Mouse (Mus musculus) midbrain, embryonic 16.5 days (tissue): ENCODE results near the gene Cblb. TPM values are rescaled to one million over a fixed set of nuclear protein-coding genes. Genes with fewer than 3 reads are reported as not detected.

Experiments
- ATAC-seq: fragments of 200-750 bp; cut with Nextera tagmentation; 2 replicates; pipeline ENCODE4 v1.8.0; 2017; ENCODE audit warnings: moderate TSS enrichment
- H3K27ac ChIP-seq: fragments of 300-500 bp; sonication (generic); 2 replicates; pipeline ENCODE4 v1.5.1; 2014; ENCODE audit warnings: mild to moderate bottlenecking, low read length, mixed read lengths
- H3K27me3 ChIP-seq: fragments of 300-500 bp; sonication (generic); 2 replicates; pipeline ENCODE4 v1.6.1; 2014; ENCODE audit warnings: low read depth, low read length, mixed read lengths; ENCODE audit not compliant: control insufficient read depth, insufficient read depth
- H3K36me3 ChIP-seq: fragments of 300-500 bp; sonication (generic); 2 replicates; pipeline ENCODE4 v1.6.1; 2014; ENCODE audit warnings: mild to moderate bottlenecking, low read length, moderate library complexity, mixed read lengths; ENCODE audit not compliant: control insufficient read depth, insufficient read depth
- H3K4me1 ChIP-seq: fragments of 300-500 bp; sonication (generic); 2 replicates; pipeline ENCODE4 v1.6.1; 2014; ENCODE audit warnings: mild to moderate bottlenecking, low read length, mixed read lengths; ENCODE audit not compliant: control insufficient read depth, insufficient read depth
- H3K4me2 ChIP-seq: fragments of 300-500 bp; sonication (generic); 2 replicates; pipeline ENCODE4 v1.6.1; 2014; ENCODE audit warnings: mild to moderate bottlenecking, low read length, mixed read lengths
- H3K4me3 ChIP-seq: fragments of 300-500 bp; sonication (generic); 2 replicates; pipeline ENCODE4 v1.5.1; 2014; ENCODE audit warnings: low read depth, mild to moderate bottlenecking, low read length, moderate library complexity, mixed read lengths
- H3K9ac ChIP-seq: fragments of 300-500 bp; sonication (generic); 2 replicates; pipeline ENCODE4 v1.6.1; 2014; ENCODE audit warnings: low read depth, low read length, mixed read lengths
- H3K9me3 ChIP-seq: fragments of 300-500 bp; sonication (generic); replicated peaks from 2 replicates; pipeline ENCODE4 v1.6.1; 2014; ENCODE audit warnings: mild to moderate bottlenecking, low read length, mixed read lengths; ENCODE audit not compliant: control insufficient read depth, poor library complexity, severe bottlenecking
- WGBS: fragments of 180-500 bp; shearing (Covaris S2); extraction: QIAGEN DNeasy Blood & Tissue Kit; methylation state at CpG from one replicate; pipeline ENCODE4 v1.1.7; 2014; 5-methylcytosine and 5-hydroxymethylcytosine counted together
- polyA plus RNA-seq: library from polyadenylated mRNA; unstranded; fragments of >200 nt; fragmentation: Nextera tagmentation; extraction: Ambion mirVana; gene quantifications from 2 replicates; pipeline ENCODE4 v1.2.1, GENCODE M21; 2015

Gene Cblb
- polyA plus RNA-seq, 1 experiment from 2014 or later, result 10.4 TPM

GRCm38 (mm10) chr16:52033381-52034315 lies 2.6 kb downstream of the Cblb start:
- Histone ChIP-seq H3K27ac (no peak overlapping the region), H3K4me2 (peak overlapping the region; percentile 71), H3K4me1 (peaks cover 45% of the 10 kb centered on the region), H3K9me3 (no peaks in the 10 kb centered on the region), H3K36me3 (peaks cover 3% of the 10 kb centered on the region; the same call in 1 of the 2 replicates), H3K9ac (no peak overlapping the region), H3K27me3 (no peaks in the 10 kb centered on the region), H3K4me3 (0 out of 2 replicates have a peak overlapping the region, but pooled peaks have one; percentile 3)
- ATAC-seq, result no peak
- 94% methylated on average over 4 of the region's 4 CpGs for WGBS

- 95% methylated on average over 5 of the region's 5 CpGs for WGBS
- H3K36me3 ChIP-seq, result peaks cover 3% of the 10 kb centered on the region; the same call in 1 of the 2 replicates
- H3K4me3 ChIP-seq, result no peak overlapping the region
- no peak overlapping the region for H3K27ac ChIP-seq
- no peak for ATAC-seq
- H3K4me1 ChIP-seq, result peaks cover 45% of the 10 kb centered on the region
- H3K9ac ChIP-seq, result no peak overlapping the region
- no peaks in the 10 kb centered on the region for H3K9me3 ChIP-seq
- peak overlapping the region; percentile 30 for H3K4me2 ChIP-seq
- H3K27me3 ChIP-seq, result no peaks in the 10 kb centered on the region
Observed at GRCm38 (mm10) chr16:52034356-52034755, 3.3 kb downstream of the Cblb start.

GRCm38 (mm10) chr16:52036295-52036694 lies 5.3 kb downstream of the Cblb start:
- ATAC-seq, result no peak
- Histone ChIP-seq H3K9ac (no peak overlapping the region), H3K9me3 (no peaks in the 10 kb centered on the region), H3K4me2 (peak overlapping the region; percentile 20; the same call in 1 of the 2 replicates), H3K27ac (no peak overlapping the region), H3K36me3 (peaks cover 3% of the 10 kb centered on the region; the same call in 1 of the 2 replicates), H3K27me3 (no peaks in the 10 kb centered on the region), H3K4me1 (peaks cover 40% of the 10 kb centered on the region), H3K4me3 (no peak overlapping the region)
- WGBS, result 73% methylated on average over 3 of the region's 3 CpGs

GRCm38 (mm10) chr16:52038283-52038682 lies 7.3 kb downstream of the Cblb start:
- 94% methylated on average over 4 of the region's 4 CpGs for WGBS
- no peak overlapping the region for H3K4me2 ChIP-seq
- no peak overlapping the region for H3K9ac ChIP-seq
- H3K27me3 ChIP-seq, result no peaks in the 10 kb centered on the region
- peaks cover 3% of the 10 kb centered on the region; the same call in 1 of the 2 replicates for H3K36me3 ChIP-seq
- ATAC-seq, result no peak
- H3K27ac ChIP-seq, result no peak overlapping the region
- peaks cover 37% of the 10 kb centered on the region for H3K4me1 ChIP-seq
- H3K9me3 ChIP-seq, result no peaks in the 10 kb centered on the region
- H3K4me3 ChIP-seq, result no peak overlapping the region

GRCm38 (mm10) chr16:52038821-52039220 lies 7.8 kb downstream of the Cblb start:
- Histone ChIP-seq H3K36me3 (peaks cover 3% of the 10 kb centered on the region; the same call in 1 of the 2 replicates), H3K4me2 (no peak overlapping the region), H3K9me3 (no peaks in the 10 kb centered on the region), H3K9ac (no peak overlapping the region), H3K4me1 (peaks cover 34% of the 10 kb centered on the region), H3K27ac (no peak overlapping the region), H3K4me3 (no peak overlapping the region), H3K27me3 (no peaks in the 10 kb centered on the region)
- no peak for ATAC-seq
- 92% methylated on average over 2 of the region's 2 CpGs for WGBS

GRCm38 (mm10) chr16:52040937-52041336 lies 9.9 kb downstream of the Cblb start:
- no peaks in the 10 kb centered on the region for H3K9me3 ChIP-seq

GRCm38 (mm10) chr16:52042667-52043379 lies 11.8 kb downstream of the Cblb start:
- 0 out of 2 replicates have a peak overlapping the region, but pooled peaks have one; percentile 6 for H3K27ac ChIP-seq
- ATAC-seq, result peak; percentile 47
- no peaks in the 10 kb centered on the region for H3K27me3 ChIP-seq
- 36% methylated on average over 14 of the region's 14 CpGs for WGBS
- H3K4me3 ChIP-seq, result no peak overlapping the region
- H3K4me2 ChIP-seq, result peak overlapping the region; percentile 1; the same call in 1 of the 2 replicates
- no peak overlapping the region for H3K9ac ChIP-seq
- H3K9me3 ChIP-seq, result no peaks in the 10 kb centered on the region
- peaks cover 2% of the 10 kb centered on the region; the same call in 1 of the 2 replicates for H3K36me3 ChIP-seq
- peaks cover 6% of the 10 kb centered on the region for H3K4me1 ChIP-seq

More at GRCm38 (mm10) chr16:52040937-52041336, 9.9 kb downstream of the Cblb start:
- WGBS, result 91% methylated on average over 4 of the region's 4 CpGs
- no peak overlapping the region for H3K4me2 ChIP-seq
- no peaks in the 10 kb centered on the region for H3K36me3 ChIP-seq
- ATAC-seq, result no peak
- no peak overlapping the region for H3K27ac ChIP-seq
- H3K9ac ChIP-seq, result no peak overlapping the region
- H3K27me3 ChIP-seq, result no peaks in the 10 kb centered on the region
- H3K4me1 ChIP-seq, result peaks cover 17% of the 10 kb centered on the region
- H3K4me3 ChIP-seq, result no peak overlapping the region

- no peak overlapping the region for H3K27ac ChIP-seq
- H3K27me3 ChIP-seq, result no peaks in the 10 kb centered on the region
- WGBS, result 60% methylated on average over 11 of the region's 11 CpGs
- H3K36me3 ChIP-seq, result peaks cover 8% of the 10 kb centered on the region; the same call in 1 of the 2 replicates
- no peak overlapping the region for H3K9ac ChIP-seq
- peaks cover 6% of the 10 kb centered on the region for H3K4me1 ChIP-seq
- no peak overlapping the region for H3K4me3 ChIP-seq
- no peak overlapping the region for H3K4me2 ChIP-seq
- no peak for ATAC-seq
- H3K9me3 ChIP-seq, result no peaks in the 10 kb centered on the region
Observed at GRCm38 (mm10) chr16:52043380-52044117, 12.5 kb downstream of the Cblb start.
